Mouse (Mus musculus) embryonic facial prominence, embryonic 13.5 days (tissue): ENCODE results near the gene Naga. TPM values are rescaled to one million over a fixed set of nuclear protein-coding genes. Genes with fewer than 3 reads are reported as not detected.

Source experiments
- ATAC-seq: fragments of 200-750 bp; cut with Nextera tagmentation; 2 replicates; pipeline ENCODE4 v1.8.0; 2017; ENCODE audit warnings: low read depth; ENCODE audit not compliant: insufficient number of reproducible peaks, insufficient read depth, low FRiP score, low TSS enrichment
- H3K27ac ChIP-seq: fragments of 300-500 bp; sonication (generic); 2 replicates; pipeline ENCODE4 v1.5.1; 2015; ENCODE audit warnings: moderate library complexity, mild to moderate bottlenecking, inconsistent platforms
- H3K27me3 ChIP-seq: fragments of 300-500 bp; sonication (generic); 2 replicates; pipeline ENCODE4 v1.6.1; 2015; ENCODE audit warnings: mild to moderate bottlenecking, inconsistent platforms
- H3K36me3 ChIP-seq: fragments of 300-500 bp; sonication (generic); 2 replicates; pipeline ENCODE4 v1.6.1; 2015; ENCODE audit warnings: mild to moderate bottlenecking, inconsistent platforms
- H3K4me1 ChIP-seq: fragments of 300-500 bp; sonication (generic); 2 replicates; pipeline ENCODE4 v1.6.1; 2015; ENCODE audit warnings: inconsistent platforms
- H3K4me2 ChIP-seq: fragments of 300-500 bp; sonication (generic); 2 replicates; pipeline ENCODE4 v1.6.1; 2015; ENCODE audit warnings: moderate library complexity, mild to moderate bottlenecking, inconsistent platforms
- H3K4me3 ChIP-seq: fragments of 300-500 bp; sonication (generic); 2 replicates; pipeline ENCODE4 v1.5.1; 2015; ENCODE audit warnings: mild to moderate bottlenecking, inconsistent platforms
- H3K9ac ChIP-seq: fragments of 300-500 bp; sonication (generic); 2 replicates; pipeline ENCODE4 v1.6.1; 2015; ENCODE audit warnings: mild to moderate bottlenecking, inconsistent platforms
- H3K9me3 ChIP-seq: fragments of 300-500 bp; sonication (generic); 2 replicates; pipeline ENCODE4 v1.6.1; 2016; ENCODE audit warnings: inconsistent platforms
- WGBS: fragments of 180-500 bp; shearing (Covaris S2); methylation state at CpG from one replicate; pipeline ENCODE4 v1.1.7; 2015; ENCODE audit warnings: mixed read lengths; 5-methylcytosine and 5-hydroxymethylcytosine counted together
- polyA plus RNA-seq: library from polyadenylated mRNA; unstranded; fragments of >200 nt; fragmentation: Nextera tagmentation; extraction: Ambion mirVana; gene quantifications from 2 replicates; pipeline ENCODE4 v1.2.1, GENCODE M21; 2015

Gene Naga
- polyA plus RNA-seq, 1 experiment from 2014 or later, result 46.0 TPM

DNA sequence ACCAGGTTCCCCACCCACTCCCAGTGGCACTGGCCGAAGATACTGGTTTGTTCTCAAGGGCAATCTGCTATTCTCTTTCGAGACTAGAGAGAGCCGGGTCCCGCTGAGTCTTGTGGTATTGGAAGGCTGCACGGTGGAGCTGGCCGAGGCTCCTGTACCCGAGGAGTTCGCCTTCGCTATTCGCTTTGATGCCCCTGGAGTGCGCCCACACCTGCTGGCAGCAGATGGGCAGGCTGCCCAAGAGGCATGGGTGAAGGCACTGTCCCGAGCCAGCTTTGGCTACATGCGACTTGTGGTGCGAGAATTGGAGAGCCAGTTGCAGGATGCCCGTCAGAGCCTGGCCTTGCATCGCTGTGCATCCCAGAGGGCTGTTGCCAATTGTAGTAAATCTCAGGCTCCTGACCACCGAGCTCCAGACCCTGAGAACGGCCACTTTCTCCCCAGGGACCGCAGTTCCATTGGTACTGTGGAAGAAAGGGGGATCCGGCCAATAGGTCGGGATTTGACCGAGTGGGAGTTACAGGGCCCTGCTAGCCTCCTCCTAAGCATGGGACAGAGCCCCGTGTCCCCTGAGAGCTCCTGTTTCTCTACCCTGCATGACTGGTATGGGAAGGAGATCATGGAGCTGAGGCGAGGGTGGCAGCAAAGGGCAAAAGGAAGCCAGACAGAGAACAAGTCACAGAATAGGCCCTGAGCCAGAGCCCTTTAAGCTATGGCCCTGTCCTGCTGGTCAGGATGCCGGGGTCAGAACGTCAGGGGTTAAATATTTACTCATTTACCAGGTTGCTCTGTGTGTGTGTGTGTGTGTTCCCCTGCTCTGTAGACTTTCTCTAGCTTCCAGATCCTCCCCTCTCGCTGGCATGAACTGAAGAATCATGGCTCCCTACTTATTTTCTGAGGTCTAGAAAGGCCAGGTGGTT is 4.9 kb upstream of the Naga start:
- Histone ChIP-seq H3K4me1 (peaks cover 39% of the 10 kb centered on the region), H3K4me2 (no peak overlapping the region), H3K27me3 (no peaks in the 10 kb centered on the region), H3K4me3 (no peak overlapping the region), H3K27ac (no peak overlapping the region), H3K36me3 (peaks cover 20% of the 10 kb centered on the region), H3K9me3 (no peaks in the 10 kb centered on the region), H3K9ac (no peak overlapping the region)
- ATAC-seq, result no peak
- 90% methylated on average over 27 of the region's 27 CpGs for WGBS

DNA sequence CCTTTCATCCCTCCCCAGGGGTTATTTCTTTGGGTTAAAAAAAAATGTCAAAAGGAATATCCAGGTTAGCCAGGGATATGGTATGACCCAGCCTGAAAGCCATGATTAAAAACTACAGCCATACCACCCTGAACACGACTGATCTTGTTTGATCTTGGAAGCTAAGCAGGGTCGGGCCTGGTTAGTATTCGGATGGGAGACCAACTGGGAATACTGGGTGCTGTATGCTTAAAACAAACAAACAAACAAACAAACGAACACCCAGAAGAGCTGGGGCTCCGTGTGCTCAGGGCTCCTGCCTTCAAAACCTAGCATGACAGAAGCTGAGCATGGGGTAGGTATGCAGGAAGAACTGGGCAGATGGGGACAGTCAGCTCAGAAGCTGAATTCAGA is 3.8 kb upstream of the Naga start:
- Histone ChIP-seq H3K4me1 (peaks cover 43% of the 10 kb centered on the region), H3K36me3 (peaks cover 9% of the 10 kb centered on the region; the same call in 1 of the 2 replicates), H3K4me3 (0 out of 2 replicates have a peak overlapping the region, but pooled peaks have one; percentile 59), H3K27ac (peak overlapping the region; percentile 78; the same call in 1 of the 2 replicates), H3K9me3 (no peaks in the 10 kb centered on the region), H3K4me2 (no peak overlapping the region), H3K9ac (0 out of 2 replicates have a peak overlapping the region, but pooled peaks have one; percentile 88), H3K27me3 (no peaks in the 10 kb centered on the region)
- WGBS, result 78% methylated on average over 5 of the region's 5 CpGs
- ATAC-seq, result no peak

GRCm38 (mm10) chr15:82341675-82342542 is 3.2 kb upstream of the Naga start:
- Histone ChIP-seq H3K9me3 (no peaks in the 10 kb centered on the region), H3K36me3 (peaks cover 11% of the 10 kb centered on the region; the same call in 1 of the 2 replicates), H3K27me3 (no peaks in the 10 kb centered on the region), H3K4me3 (peak overlapping the region; percentile 59), H3K4me1 (peaks cover 43% of the 10 kb centered on the region), H3K9ac (peak overlapping the region; percentile 88), H3K27ac (peak overlapping the region; percentile 78), H3K4me2 (peak overlapping the region; percentile 79)
- 62% methylated on average over 15 of the region's 15 CpGs for WGBS
- ATAC-seq, result no peak

- Histone ChIP-seq H3K27me3 (no peaks in the 10 kb centered on the region), H3K4me2 (peak overlapping the region; percentile 79), H3K36me3 (peaks cover 19% of the 10 kb centered on the region), H3K9me3 (no peaks in the 10 kb centered on the region), H3K4me3 (peak overlapping the region; percentile 59), H3K9ac (peak overlapping the region; percentile 88), H3K4me1 (peaks cover 44% of the 10 kb centered on the region), H3K27ac (peak overlapping the region; percentile 78)
- ATAC-seq, result no peak
- 3% methylated on average over 40 of the region's 40 CpGs for WGBS
Measured at GRCm38 (mm10) chr15:82341036-82341501, 2.3 kb upstream of the Naga start.

- no peak for ATAC-seq
- Histone ChIP-seq H3K27ac (peak overlapping the region; percentile 78), H3K4me3 (peak overlapping the region; percentile 59), H3K27me3 (no peaks in the 10 kb centered on the region), H3K9me3 (no peaks in the 10 kb centered on the region), H3K36me3 (peaks cover 24% of the 10 kb centered on the region), H3K4me2 (peak overlapping the region; percentile 79), H3K9ac (peak overlapping the region; percentile 88), H3K4me1 (peaks cover 44% of the 10 kb centered on the region)
- 43% methylated on average over 21 of the region's 21 CpGs for WGBS
Measured at GRCm38 (mm10) chr15:82340414-82341035, 1.8 kb upstream of the Naga start.

DNA sequence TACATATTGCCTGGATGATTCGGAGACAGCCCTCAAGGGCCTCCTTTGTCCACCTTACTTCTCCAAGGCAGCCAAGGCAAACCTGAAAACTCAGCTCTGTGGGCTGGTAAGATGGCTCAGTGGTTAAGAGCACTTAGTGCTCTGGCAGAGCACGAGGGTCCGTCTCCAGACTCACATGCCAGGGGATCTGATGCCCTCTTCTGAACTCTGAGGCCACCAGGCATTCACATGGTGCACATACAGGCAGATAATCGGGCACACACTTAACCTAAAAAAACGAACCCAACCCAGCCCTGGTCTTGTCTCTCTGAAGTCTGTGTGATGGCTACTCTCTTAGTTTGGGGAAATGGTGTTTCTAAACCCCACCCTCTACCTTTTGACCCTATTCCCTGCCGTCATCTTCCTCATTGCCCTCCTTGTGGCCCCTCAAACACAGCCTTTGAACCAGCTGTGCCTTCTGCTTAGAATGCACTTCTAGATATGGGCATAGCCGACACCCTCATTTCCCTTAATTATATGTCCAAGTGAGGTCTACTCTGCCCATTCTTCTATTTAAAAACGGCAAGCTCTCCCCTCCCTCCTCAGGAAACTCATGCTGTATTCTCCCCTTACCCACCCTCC is 1.0 kb upstream of the Naga start:
- Histone ChIP-seq H3K9me3 (no peaks in the 10 kb centered on the region), H3K36me3 (peaks cover 32% of the 10 kb centered on the region), H3K4me1 (peaks cover 44% of the 10 kb centered on the region), H3K27ac (peak overlapping the region; percentile 78), H3K4me2 (no peak overlapping the region), H3K9ac (no peak overlapping the region), H3K4me3 (no peak overlapping the region), H3K27me3 (no peaks in the 10 kb centered on the region)
- no peak for ATAC-seq
- 72% methylated on average over 8 of the region's 8 CpGs for WGBS

DNA sequence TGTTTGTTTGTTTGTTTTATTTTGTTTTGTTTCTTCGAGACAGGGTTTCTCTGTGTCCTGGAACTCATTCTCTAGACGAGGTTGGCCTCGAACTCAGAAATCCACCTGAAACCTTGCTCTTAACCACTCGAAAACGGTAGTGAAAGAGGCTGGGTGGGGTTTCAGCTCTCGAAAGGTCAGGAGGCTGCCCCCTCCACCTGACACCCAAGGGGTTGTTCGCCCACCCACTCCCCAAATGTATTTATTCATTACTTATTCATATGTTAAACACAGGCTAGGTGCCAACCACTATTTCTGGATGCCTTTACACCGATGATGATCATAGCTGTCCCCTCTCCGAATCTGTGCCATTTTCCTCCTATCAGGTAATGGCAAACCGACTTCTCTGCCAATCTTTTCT is 425 bp upstream of the Naga start:
- peak overlapping the region; percentile 74 for H3K4me2 ChIP-seq
- peak overlapping the region; percentile 78 for H3K9ac ChIP-seq
- no peaks in the 10 kb centered on the region for H3K27me3 ChIP-seq
- H3K4me3 ChIP-seq, result peak overlapping the region; percentile 61
- ATAC-seq, result no peak
- WGBS, result 58% methylated on average over 10 of the region's 10 CpGs
- H3K9me3 ChIP-seq, result no peaks in the 10 kb centered on the region
- peaks cover 44% of the 10 kb centered on the region for H3K4me1 ChIP-seq
- H3K36me3 ChIP-seq, result peaks cover 38% of the 10 kb centered on the region
- 0 out of 2 replicates have a peak overlapping the region, but pooled peaks have one; percentile 12 for H3K27ac ChIP-seq

GRCm38 (mm10) chr15:82337875-82338274 is 850 bp downstream of the Naga start:
- no peak for ATAC-seq
- H3K4me1 ChIP-seq, result peaks cover 44% of the 10 kb centered on the region
- H3K36me3 ChIP-seq, result peaks cover 31% of the 10 kb centered on the region
- H3K4me3 ChIP-seq, result peak overlapping the region; percentile 61
- H3K27ac ChIP-seq, result peak overlapping the region; percentile 33; the same call in 1 of the 2 replicates
- H3K4me2 ChIP-seq, result peak overlapping the region; percentile 74
- peak overlapping the region; percentile 78 for H3K9ac ChIP-seq
- WGBS, result 37% methylated on average over 4 of the region's 4 CpGs
- H3K27me3 ChIP-seq, result no peaks in the 10 kb centered on the region
- no peaks in the 10 kb centered on the region for H3K9me3 ChIP-seq

- WGBS, result 69% methylated on average over 12 of the region's 12 CpGs
- H3K27me3 ChIP-seq, result no peaks in the 10 kb centered on the region
- no peak overlapping the region for H3K27ac ChIP-seq
- H3K36me3 ChIP-seq, result peaks cover 43% of the 10 kb centered on the region
- no peak overlapping the region for H3K4me2 ChIP-seq
- no peaks in the 10 kb centered on the region for H3K9me3 ChIP-seq
- no peak overlapping the region for H3K4me3 ChIP-seq
- peaks cover 37% of the 10 kb centered on the region for H3K4me1 ChIP-seq
- H3K9ac ChIP-seq, result 0 out of 2 replicates have a peak overlapping the region, but pooled peaks have one; percentile 4
- ATAC-seq, result no peak
Measured at GRCm38 (mm10) chr15:82336629-82337028, 2.1 kb downstream of the Naga start.

GRCm38 (mm10) chr15:82335194-82335593 is 3.5 kb downstream of the Naga start:
- no peak overlapping the region for H3K27ac ChIP-seq
- H3K9me3 ChIP-seq, result no peaks in the 10 kb centered on the region
- H3K4me3 ChIP-seq, result no peak overlapping the region
- no peak overlapping the region for H3K9ac ChIP-seq
- no peaks in the 10 kb centered on the region for H3K27me3 ChIP-seq
- H3K4me1 ChIP-seq, result peaks cover 24% of the 10 kb centered on the region
- H3K36me3 ChIP-seq, result peaks cover 48% of the 10 kb centered on the region
- H3K4me2 ChIP-seq, result no peak overlapping the region
- no peak for ATAC-seq
- WGBS, result 88% methylated on average over 4 of the region's 4 CpGs
